Mouse (Mus musculus) olfactory bulb, adult 2 months (tissue): Measurements from ENCODE around the gene Wars.
A peak's percentile ranks its signal among the peaks of the same experiment; 100 is the strongest.

Experiments used
- CTCF ChIP-seq: fragments of 200-500 bp; IDR thresholded peaks from 2 replicates; pipeline ENCODE4 v1.5.1; 2012; ENCODE audit warnings: low read depth, mild to moderate bottlenecking, low read length, moderate library complexity; ENCODE audit not compliant: insufficient read depth
- POLR2A ChIP-seq: fragments of 200-500 bp; IDR thresholded peaks from 2 replicates; pipeline ENCODE4 v1.6.1; 2012; ENCODE audit warnings: mild to moderate bottlenecking, low read depth, low read length, moderate library complexity; ENCODE audit not compliant: insufficient read depth

DNA sequence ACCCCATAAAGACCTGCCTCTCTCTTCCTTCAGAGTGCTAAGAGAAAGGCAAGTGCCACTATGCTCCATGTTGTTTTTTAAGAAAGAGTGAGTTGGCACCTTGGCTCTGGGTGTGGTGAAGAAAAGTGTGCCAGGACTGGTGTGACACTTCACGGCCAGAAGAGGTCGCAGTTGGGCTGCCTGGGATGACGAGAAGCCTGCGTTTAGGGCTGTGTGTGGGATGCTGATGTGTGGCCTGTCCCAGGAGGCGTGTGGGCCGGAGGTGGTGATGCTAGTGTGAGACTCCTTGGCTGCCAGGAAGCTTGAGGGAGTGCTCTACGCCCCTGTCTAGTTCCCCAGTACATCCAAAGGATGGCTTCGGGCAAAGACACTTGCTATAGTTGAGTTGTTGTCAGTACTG is 9.0 kb upstream of the Wars start:
- TF ChIP-seq POLR2A (no peak), CTCF (peak; percentile 81)
